Comparison of ENCODE assay signal across 7 mouse cellular contexts in the genomic region with DNA sequence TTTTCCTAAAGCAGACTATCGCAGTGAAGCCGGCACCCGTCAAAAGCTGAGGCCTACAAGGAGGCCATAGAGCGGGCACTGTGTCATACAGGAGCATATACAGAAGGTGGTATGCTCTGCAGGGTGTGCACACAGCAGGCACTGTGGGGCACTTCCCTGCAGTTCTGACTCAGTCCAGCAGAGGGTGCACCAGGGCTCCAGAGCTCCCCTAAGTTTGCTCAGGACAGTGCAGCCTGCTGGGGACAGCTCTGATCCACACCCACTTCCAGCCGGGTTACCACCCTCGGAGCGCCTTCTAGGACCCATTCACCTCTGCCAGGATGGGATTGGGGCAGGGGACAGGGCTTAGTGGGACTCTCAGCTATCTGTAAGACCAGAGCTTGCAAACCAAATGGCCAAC. TPM values are rescaled to one million over a fixed set of nuclear protein-coding genes. Genes with fewer than 3 reads are reported as not detected.
A peak's percentile ranks its signal among the peaks of the same experiment; 100 is the strongest.
DNase-seq lines count a peak whose midpoint lies in the region; ATAC-seq lines count a peak whose summit lies in the region.

No protein-coding gene starts in this region.

- H3K9ac ChIP-seq in intestine, embryonic 16.5 days (ENCODE audit: low read depth, low read length) = no peak overlapping the region
- H3K9ac ChIP-seq in limb, embryonic 12.5 days (replicated peaks) = no peak overlapping the region
- no peak overlapping the region for H3K9ac ChIP-seq in midbrain, embryonic 14.5 days (replicated peaks; ENCODE audit: low read length)

- peak; percentile 86 for ATAC-seq in granulocyte monocyte progenitor cell, adult 5-6 weeks (replicated peaks; ENCODE audit: poor library complexity, severe bottlenecking)
- ATAC-seq in intestine, embryonic 16.5 days = peak; percentile 77
- peak; percentile 38; the same call in 1 of the 2 replicates for ATAC-seq in limb, embryonic 12.5 days (ENCODE audit: insufficient number of reproducible peaks, insufficient read depth, low FRiP score, low TSS enrichment, low read depth)
- peak; percentile 68; the same call in 1 of the 2 replicates for ATAC-seq in midbrain, embryonic 14.5 days (ENCODE audit: low FRiP score, low TSS enrichment)

- H3K27ac ChIP-seq in intestine, embryonic 16.5 days (ENCODE audit: low read length) = no peak overlapping the region
- H3K27ac ChIP-seq in limb, embryonic 12.5 days = no peak overlapping the region
- no peak overlapping the region for H3K27ac ChIP-seq in midbrain, embryonic 14.5 days (replicated peaks; ENCODE audit: low read depth, low read length)

- WGBS in intestine, embryonic 16.5 days = 9% methylated on average over 7 of the region's 7 CpGs
- WGBS in limb, embryonic 12.5 days = 6% methylated on average over 7 of the region's 7 CpGs
- WGBS in midbrain, embryonic 14.5 days = 3% methylated on average over 7 of the region's 7 CpGs

- peak; percentile 62 for DNase-seq in adrenal gland, adult 8-10 months
- peak; percentile 75 for DNase-seq in embryo, embryonic 11.5 days (ENCODE audit: low read depth, low spot score)
- DNase-seq in midbrain, embryonic 14.5 days = peak; percentile 88
- peak; percentile 63 to 90 for DNase-seq in spleen, adult 18-20 months

- peaks cover 24% of the 10 kb centered on the region for H3K4me1 ChIP-seq in intestine, embryonic 16.5 days (ENCODE audit: control insufficient read depth, insufficient read depth, low read length)
- peaks cover 19% of the 10 kb centered on the region for H3K4me1 ChIP-seq in limb, embryonic 12.5 days (replicated peaks)
- no peaks in the 10 kb centered on the region for H3K4me1 ChIP-seq in midbrain, embryonic 14.5 days (ENCODE audit: control insufficient read depth, insufficient read depth, low read length)

- H3K4me3 ChIP-seq in intestine, embryonic 16.5 days (ENCODE audit: low read length) = no peak overlapping the region
- H3K4me3 ChIP-seq in limb, embryonic 12.5 days (replicated peaks) = no peak overlapping the region
- H3K4me3 ChIP-seq in midbrain, embryonic 14.5 days (replicated peaks; ENCODE audit: low read depth, low read length) = no peak overlapping the region

- H3K9me3 ChIP-seq in intestine, embryonic 16.5 days (ENCODE audit: control insufficient read depth, low read length) = no peaks in the 10 kb centered on the region
- H3K9me3 ChIP-seq in limb, embryonic 12.5 days = no peaks in the 10 kb centered on the region
- no peaks in the 10 kb centered on the region for H3K9me3 ChIP-seq in midbrain, embryonic 14.5 days (ENCODE audit: control insufficient read depth, low read length)

- H3K27me3 ChIP-seq in intestine, embryonic 16.5 days (replicated peaks; ENCODE audit: control insufficient read depth, insufficient read depth, low read length) = peaks cover 13% of the 10 kb centered on the region
- peaks cover 100% of the 10 kb centered on the region for H3K27me3 ChIP-seq in limb, embryonic 12.5 days
- peaks cover 66% of the 10 kb centered on the region for H3K27me3 ChIP-seq in midbrain, embryonic 14.5 days (ENCODE audit: control insufficient read depth, insufficient read depth, low read length)

- H3K36me3 ChIP-seq in intestine, embryonic 16.5 days (ENCODE audit: control insufficient read depth, insufficient read depth, low read length) = no peaks in the 10 kb centered on the region
- no peaks in the 10 kb centered on the region for H3K36me3 ChIP-seq in limb, embryonic 12.5 days
- H3K36me3 ChIP-seq in midbrain, embryonic 14.5 days (ENCODE audit: control insufficient read depth, insufficient read depth, low read length) = no peaks in the 10 kb centered on the region

- no peak overlapping the region for H3K4me2 ChIP-seq in intestine, embryonic 16.5 days (ENCODE audit: low read depth, low read length)
- no peak overlapping the region for H3K4me2 ChIP-seq in limb, embryonic 12.5 days
- no peak overlapping the region for H3K4me2 ChIP-seq in midbrain, embryonic 14.5 days (ENCODE audit: low read length)

RNA-seq across cellular contexts. Expression of a gene that starts 2.1 kb away (rescaled TPM):
- 10 to 100 TPM in 2 of 4 experiments, 1 to 10 TPM in 2; 9.2 to 11.1 (median 10.3) TPM for total RNA-seq in adrenal gland, adult 8-10 months (2022)
- not detected in 2 replicates for total RNA-seq in granulocyte monocyte progenitor cell, adult 5-6 weeks (2014; fragmentation: Nextera tagmentation)
- total RNA-seq in granulocyte monocyte progenitor cell, adult 5-6 weeks (2017) = not detected in 2 replicates
- polyA plus RNA-seq in intestine, embryonic 16.5 days (2015; fragmentation: Nextera tagmentation; extraction: Ambion mirVana) = 28.2 and 37.2 TPM in 2 replicates
- polyA plus RNA-seq in limb, embryonic 12.5 days (2016; fragmentation: Nextera tagmentation; extraction: Ambion mirVana) = 0.70 and 0.88 TPM in 2 replicates
- polyA plus RNA-seq in midbrain, embryonic 14.5 days (2014; fragmentation: Nextera tagmentation; extraction: Ambion mirVana) = 0.26 TPM in 1 of 2 replicates, not detected in the other

RNA-seq across cellular contexts. Expression of a gene that starts 6.0 kb away (rescaled TPM):
- total RNA-seq in adrenal gland, adult 8-10 months (2022) = 1 to 10 TPM in 1 of 4 experiments, under 1 TPM in 3; 0.21 to 1.3 (median 0.41) TPM
- total RNA-seq in granulocyte monocyte progenitor cell, adult 5-6 weeks (2014; fragmentation: Nextera tagmentation) = not detected in 2 replicates
- not detected in 2 replicates for total RNA-seq in granulocyte monocyte progenitor cell, adult 5-6 weeks (2017)
- polyA plus RNA-seq in intestine, embryonic 16.5 days (2015; fragmentation: Nextera tagmentation; extraction: Ambion mirVana) = 0.39 and 0.64 TPM in 2 replicates
- 1.2 and 1.3 TPM in 2 replicates for polyA plus RNA-seq in limb, embryonic 12.5 days (2016; fragmentation: Nextera tagmentation; extraction: Ambion mirVana)
- 2.9 and 3.2 TPM in 2 replicates for polyA plus RNA-seq in midbrain, embryonic 14.5 days (2014; fragmentation: Nextera tagmentation; extraction: Ambion mirVana)

RNA-seq across cellular contexts. Expression of a gene that starts 20.5 kb away (rescaled TPM):
- 1 to 10 TPM; 5.1 to 6.6 (median 5.9) TPM for total RNA-seq in adrenal gland, adult 8-10 months (2022)
- 0.11 and 0.60 TPM in 2 replicates for total RNA-seq in granulocyte monocyte progenitor cell, adult 5-6 weeks (2014; fragmentation: Nextera tagmentation)
- 0.22 and 2.7 TPM in 2 replicates for total RNA-seq in granulocyte monocyte progenitor cell, adult 5-6 weeks (2017)
- polyA plus RNA-seq in intestine, embryonic 16.5 days (2015; fragmentation: Nextera tagmentation; extraction: Ambion mirVana) = 255 and 314 TPM in 2 replicates
- polyA plus RNA-seq in limb, embryonic 12.5 days (2016; fragmentation: Nextera tagmentation; extraction: Ambion mirVana) = 4.1 and 4.6 TPM in 2 replicates
- polyA plus RNA-seq in midbrain, embryonic 14.5 days (2014; fragmentation: Nextera tagmentation; extraction: Ambion mirVana) = 5.3 and 7.3 TPM in 2 replicates

RNA-seq across cellular contexts. Expression of a gene that starts 21.0 kb away (rescaled TPM):
- 1 to 10 TPM; 3.5 to 8.2 (median 5.8) TPM for total RNA-seq in adrenal gland, adult 8-10 months (2022)
- 6.7 and 7.2 TPM in 2 replicates for total RNA-seq in granulocyte monocyte progenitor cell, adult 5-6 weeks (2014; fragmentation: Nextera tagmentation)
- total RNA-seq in granulocyte monocyte progenitor cell, adult 5-6 weeks (2017) = 0.98 and 1.6 TPM in 2 replicates
- polyA plus RNA-seq in intestine, embryonic 16.5 days (2015; fragmentation: Nextera tagmentation; extraction: Ambion mirVana) = 10.8 and 12.9 TPM in 2 replicates
- 6.3 and 6.6 TPM in 2 replicates for polyA plus RNA-seq in limb, embryonic 12.5 days (2016; fragmentation: Nextera tagmentation; extraction: Ambion mirVana)
- polyA plus RNA-seq in midbrain, embryonic 14.5 days (2014; fragmentation: Nextera tagmentation; extraction: Ambion mirVana) = 2.5 and 3.5 TPM in 2 replicates

RNA-seq across cellular contexts. Expression of a gene that starts 30.0 kb away (rescaled TPM):
- total RNA-seq in adrenal gland, adult 8-10 months (2022) = 10 to 100 TPM; 34.7 to 40.0 (median 35.4) TPM
- total RNA-seq in granulocyte monocyte progenitor cell, adult 5-6 weeks (2014; fragmentation: Nextera tagmentation) = 35.2 and 45.0 TPM in 2 replicates
- total RNA-seq in granulocyte monocyte progenitor cell, adult 5-6 weeks (2017) = 16.4 and 17.4 TPM in 2 replicates
- polyA plus RNA-seq in intestine, embryonic 16.5 days (2015; fragmentation: Nextera tagmentation; extraction: Ambion mirVana) = 60.4 and 64.3 TPM in 2 replicates
- polyA plus RNA-seq in limb, embryonic 12.5 days (2016; fragmentation: Nextera tagmentation; extraction: Ambion mirVana) = 48.1 and 50.5 TPM in 2 replicates
- polyA plus RNA-seq in midbrain, embryonic 14.5 days (2014; fragmentation: Nextera tagmentation; extraction: Ambion mirVana) = 20.4 and 21.6 TPM in 2 replicates

Comparison
In these comparisons a context has a peak if more than half of its experiments do, and no peak if none do; other contexts are left out.
1. RNA of a gene that starts 2.1 kb away (polyA plus RNA-seq): 28.2 to 37.2 TPM in intestine, embryonic 16.5 days; 0.70 to 0.88 TPM in limb, embryonic 12.5 days and 0.26 TPM in midbrain, embryonic 14.5 days; every median in the first group is over 10 times any median in the second.
2. RNA of a gene that starts 20.5 kb away (polyA plus RNA-seq): 255 to 314 TPM in intestine, embryonic 16.5 days; 5.3 to 7.3 TPM in midbrain, embryonic 14.5 days and 4.1 to 4.6 TPM in limb, embryonic 12.5 days; every median in the first group is over 10 times any median in the second.
3. Peak in every context shown above with its lines, with median percentiles within 50 percentile points of each other: DNase-seq and ATAC-seq.